Mouse (Mus musculus) cerebellum, adult 2 months (tissue): ENCODE measurements around the gene Akr1d1. TPM values are rescaled to one million over a fixed set of nuclear protein-coding genes. Genes with fewer than 3 reads are reported as not detected.

Experiments
- DNase-seq, 2 experiments: peaks; one replicate each; pipeline ENCODE4 v3.0.0; 2021
- H3K27ac ChIP-seq: fragments of 200-500 bp; 2 replicates; pipeline ENCODE4 v1.5.1; 2012; ENCODE audit warnings: low read length, control low read depth, inconsistent platforms; ENCODE audit not compliant: insufficient read depth
- H3K27me3 ChIP-seq: fragments of 200-500 bp; 2 replicates; pipeline ENCODE4 v1.6.1; 2012; ENCODE audit warnings: inconsistent platforms, mild to moderate bottlenecking, low read length, moderate library complexity; ENCODE audit not compliant: control insufficient read depth, insufficient read depth
- H3K4me1 ChIP-seq: fragments of 200-500 bp; 2 replicates; pipeline ENCODE4 v1.6.1; 2011; ENCODE audit warnings: low read length; ENCODE audit not compliant: control insufficient read depth, insufficient read depth
- H3K4me3 ChIP-seq: fragments of 200-500 bp; replicated peaks from 2 replicates; pipeline ENCODE3; 2011; ENCODE audit warnings: mild to moderate bottlenecking, low read depth, low read length, control low read depth; ENCODE audit not compliant: insufficient read depth
- CTCF ChIP-seq: fragments of 200-500 bp; IDR thresholded peaks from 2 replicates; pipeline ENCODE4 v1.5.1; 2011; ENCODE audit warnings: low read depth, mild to moderate bottlenecking, control low read depth, low read length, moderate library complexity, borderline replicate concordance; ENCODE audit not compliant: insufficient read depth
- POLR2A ChIP-seq: fragments of 200-500 bp; IDR thresholded peaks from 2 replicates; pipeline ENCODE4 v1.6.1; 2011; ENCODE audit warnings: low read length, control low read depth, borderline replicate concordance; ENCODE audit not compliant: insufficient read depth
- WGBS: fragments of 180-500 bp; shearing (Covaris S2); methylation state at CpG from one replicate; pipeline ENCODE4 v1.1.7; 2018; 5-methylcytosine and 5-hydroxymethylcytosine counted together
- polyA plus RNA-seq: library from polyadenylated mRNA; depleted of rRNA; stranded (reverse); fragments of >200 nt; gene quantifications from 2 replicates; pipeline ENCODE4 v1.2.3, GENCODE M21; 2012

Akr1d1 gene
- polyA plus RNA-seq, 1 experiment: not detected

GRCm38 (mm10) chr6:37506909-37507515, 23.0 kb upstream of the Akr1d1 start:
- TF ChIP-seq POLR2A (no peak), CTCF (no peak)
- Histone ChIP-seq H3K4me3 (no peak overlapping the region), H3K4me1 (no peaks in the 10 kb centered on the region), H3K27me3 (no peaks in the 10 kb centered on the region), H3K27ac (no peak overlapping the region)
- WGBS: 76% methylated on average over 3 of the region's 3 CpGs
- no peak for DNase-seq

GRCm38 (mm10) chr6:37510786-37511185, 19.2 kb upstream of the Akr1d1 start:
- no peak overlapping the region for H3K27ac ChIP-seq
- DNase-seq: no peak
- no peaks in the 10 kb centered on the region for H3K4me1 ChIP-seq
- H3K27me3 ChIP-seq: no peaks in the 10 kb centered on the region
- H3K4me3 ChIP-seq: no peak overlapping the region
- no peak for TF ChIP-seq CTCF
- TF ChIP-seq POLR2A: no peak

GRCm38 (mm10) chr6:37520631-37521375, 9.2 kb upstream of the Akr1d1 start:
- Histone ChIP-seq H3K27me3 (no peaks in the 10 kb centered on the region), H3K27ac (no peak overlapping the region), H3K4me1 (no peaks in the 10 kb centered on the region), H3K4me3 (no peak overlapping the region)
- DNase-seq: no peak
- no peak for TF ChIP-seq POLR2A
- no peak for TF ChIP-seq CTCF
- WGBS: 79% methylated on average over 13 of the region's 13 CpGs

- WGBS: 21% methylated on average over 3 of the region's 3 CpGs
- Histone ChIP-seq H3K27ac (no peak overlapping the region), H3K4me3 (no peak overlapping the region)
Observed at GRCm38 (mm10) chr6:37532036-37532435, 2.1 kb downstream of the Akr1d1 start.

GRCm38 (mm10) chr6:37536831-37537230, 6.9 kb downstream of the Akr1d1 start:
- 28% methylated on average over 3 of the region's 3 CpGs for WGBS
- no peak overlapping the region for H3K4me3 ChIP-seq
- no peak for TF ChIP-seq POLR2A
- TF ChIP-seq CTCF: no peak

More at GRCm38 (mm10) chr6:37532036-37532435, 2.1 kb downstream of the Akr1d1 start:
- no peak for DNase-seq
- no peak for TF ChIP-seq POLR2A
- no peak for TF ChIP-seq CTCF
- Histone ChIP-seq H3K27me3 (no peaks in the 10 kb centered on the region), H3K4me1 (no peaks in the 10 kb centered on the region)

GRCm38 (mm10) chr6:37537801-37538200, 7.8 kb downstream of the Akr1d1 start:
- TF ChIP-seq CTCF (no peak), POLR2A (no peak)
- no peaks in the 10 kb centered on the region for H3K27me3 ChIP-seq
- no peak overlapping the region for H3K4me3 ChIP-seq
- 69% methylated on average over 3 of the region's 3 CpGs for WGBS
- DNase-seq: no peak
- H3K27ac ChIP-seq: no peak overlapping the region
- 0 out of 2 replicates have a peak, but pooled peaks cover 2% of the 10 kb centered on the region for H3K4me1 ChIP-seq

More at GRCm38 (mm10) chr6:37536831-37537230, 6.9 kb downstream of the Akr1d1 start:
- no peak for DNase-seq
- Histone ChIP-seq H3K27ac (no peak overlapping the region), H3K27me3 (no peaks in the 10 kb centered on the region), H3K4me1 (0 out of 2 replicates have a peak, but pooled peaks cover 2% of the 10 kb centered on the region)

- Histone ChIP-seq H3K4me3 (no peak overlapping the region), H3K27me3 (no peaks in the 10 kb centered on the region), H3K27ac (no peak overlapping the region), H3K4me1 (0 out of 2 replicates have a peak, but pooled peaks cover 2% of the 10 kb centered on the region)
- no peak for TF ChIP-seq POLR2A
- TF ChIP-seq CTCF: no peak
- DNase-seq: no peak
- WGBS: 84% methylated on average over 5 of the region's 5 CpGs
Observed at GRCm38 (mm10) chr6:37538792-37539191, 8.8 kb downstream of the Akr1d1 start.

- Histone ChIP-seq H3K27me3 (no peaks in the 10 kb centered on the region), H3K27ac (no peak overlapping the region), H3K4me1 (0 out of 2 replicates have a peak, but pooled peaks cover 2% of the 10 kb centered on the region), H3K4me3 (no peak overlapping the region)
- no peak for DNase-seq
- WGBS: 62% methylated on average over 9 of the region's 9 CpGs
- no peak for TF ChIP-seq POLR2A
- no peak for TF ChIP-seq CTCF
Observed at GRCm38 (mm10) chr6:37539403-37539802, 9.4 kb downstream of the Akr1d1 start.
